Mouse (Mus musculus) embryo, embryonic 10.5 days (tissue): ENCODE measurements at regions not wholly inside any gene's neighbourhood (a gene's known extent, or its start where the extent isn't known, plus 50 kb on each side); places are given as distances from the start of the nearest gene placed in this dataset.
"Not testable (repeated sequence)": the region's sequence is repeated elsewhere in the genome, so short reads cannot be mapped to it uniquely, and the experiment has no call there.

ENCODE experiments used
- DNase-seq: peaks from one replicate; pipeline ENCODE4 v3.0.0-alpha.2; 2015; ENCODE audit warnings: low spot score

DNA sequence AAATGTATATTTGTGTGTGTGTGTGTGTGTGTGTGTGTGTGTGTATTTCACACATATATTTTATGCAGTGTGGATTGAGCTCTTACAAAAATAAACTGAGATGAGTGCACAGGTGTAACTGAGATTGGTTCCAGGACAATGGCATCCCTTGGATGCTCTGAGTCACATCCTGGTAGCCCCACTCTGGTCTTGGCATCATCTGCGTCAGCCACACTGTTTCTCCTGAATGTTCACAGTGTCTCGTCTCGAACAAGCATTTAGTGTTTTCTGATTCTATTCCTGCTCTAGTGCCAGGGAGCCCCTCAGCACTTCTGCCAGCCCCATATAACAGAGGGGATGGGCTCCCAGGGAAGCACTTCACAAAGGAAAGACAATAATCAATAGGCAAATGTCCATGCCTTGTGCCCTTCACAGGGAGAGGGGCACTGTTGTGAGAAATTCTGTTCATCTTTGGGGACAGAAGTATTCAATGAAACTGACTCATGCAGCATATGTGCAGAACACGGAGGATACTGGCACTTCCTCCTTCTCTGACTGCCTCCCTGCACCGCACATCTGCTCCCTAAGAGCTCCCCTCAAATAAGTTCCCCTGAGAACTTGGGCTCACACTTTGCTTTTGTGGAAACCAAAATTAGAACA lies 536.2 kb downstream of the Pdcd6ip start:
- no peak for DNase-seq

DNA sequence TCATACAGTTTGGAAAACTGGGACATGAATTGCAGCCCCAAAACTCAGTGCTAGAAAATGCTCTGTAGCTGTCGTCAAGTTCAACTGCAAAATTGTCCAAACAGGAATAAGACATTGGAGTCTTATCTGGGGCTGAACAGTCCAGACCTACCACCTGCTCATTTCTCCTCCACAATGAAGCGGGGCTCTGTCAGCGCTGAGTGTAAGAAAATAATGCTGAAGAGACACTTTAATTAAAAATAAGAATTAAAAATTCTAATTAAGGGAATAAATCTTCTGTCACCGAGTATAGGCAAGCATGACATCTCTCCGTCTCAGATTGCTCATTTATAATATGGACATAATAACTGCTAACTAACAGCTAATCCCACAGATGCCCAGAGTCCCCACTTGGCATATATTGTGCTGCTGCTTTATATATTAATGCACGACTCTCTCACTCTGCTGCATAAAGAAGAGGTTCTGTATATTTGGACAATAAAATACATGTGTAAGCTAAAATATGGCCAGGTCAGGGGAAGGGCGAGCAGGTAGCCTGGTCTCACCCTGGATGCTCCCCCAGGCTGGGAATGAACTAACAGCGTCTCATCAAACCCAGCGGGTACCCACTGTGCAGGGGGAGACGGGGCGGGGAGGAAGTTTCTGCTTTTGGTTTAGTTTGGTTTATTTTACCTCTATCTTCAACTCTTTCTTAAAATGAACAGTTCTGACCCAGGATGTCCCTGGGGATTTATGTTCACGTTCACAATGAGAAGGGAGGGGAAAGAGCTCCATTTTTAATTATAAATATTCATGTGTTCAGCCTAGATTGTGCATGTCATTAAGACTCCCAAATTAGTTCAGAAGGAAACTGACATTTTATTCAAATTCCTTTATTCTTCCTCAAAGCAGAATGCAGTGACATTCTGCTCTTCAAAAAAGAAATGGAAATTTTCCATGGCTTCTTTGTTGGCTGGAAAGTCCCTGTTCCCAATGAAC lies 544.9 kb downstream of the Pdcd6ip start:
- DNase-seq, result no peak

DNA sequence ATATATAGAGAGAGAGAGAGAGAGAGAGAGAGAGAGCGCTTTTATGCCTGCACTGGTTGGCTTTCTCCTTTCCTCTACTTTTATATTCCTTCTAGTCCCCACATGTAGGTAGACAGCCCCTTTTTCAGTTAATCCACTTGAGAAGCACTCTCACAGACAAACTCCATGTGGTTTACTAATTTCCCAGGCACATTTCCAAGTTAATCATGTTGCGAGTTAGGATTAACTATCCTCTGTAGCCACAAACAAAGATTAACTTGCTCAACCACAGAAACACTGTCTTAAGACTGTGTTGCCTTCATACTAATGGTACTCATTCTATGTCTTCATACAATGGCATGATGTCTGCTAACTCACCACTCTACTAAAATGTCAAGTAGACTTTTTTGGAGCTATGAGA lies 548.0 kb downstream of the Pdcd6ip start:
- DNase-seq, result no peak

DNA sequence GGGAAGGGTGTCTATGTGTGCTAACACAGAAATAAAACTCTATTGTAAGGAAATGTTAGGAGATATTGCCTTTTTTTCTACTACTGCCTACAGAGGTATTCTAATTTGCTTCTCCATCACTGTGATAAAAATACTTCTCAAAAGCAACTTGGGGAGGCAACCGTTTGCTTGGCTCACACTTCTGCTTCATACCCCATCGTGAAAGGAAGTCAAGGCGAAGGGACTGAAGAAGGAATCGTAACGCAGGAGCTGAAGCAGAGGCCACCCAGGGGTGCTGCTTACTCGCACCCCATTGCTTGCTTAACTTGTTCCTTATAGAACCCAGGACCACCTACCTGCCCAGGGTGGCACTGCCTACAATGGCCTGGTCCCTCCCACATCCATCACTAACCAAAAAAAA lies 550.0 kb downstream of the Pdcd6ip start:
- DNase-seq, result no peak

DNA sequence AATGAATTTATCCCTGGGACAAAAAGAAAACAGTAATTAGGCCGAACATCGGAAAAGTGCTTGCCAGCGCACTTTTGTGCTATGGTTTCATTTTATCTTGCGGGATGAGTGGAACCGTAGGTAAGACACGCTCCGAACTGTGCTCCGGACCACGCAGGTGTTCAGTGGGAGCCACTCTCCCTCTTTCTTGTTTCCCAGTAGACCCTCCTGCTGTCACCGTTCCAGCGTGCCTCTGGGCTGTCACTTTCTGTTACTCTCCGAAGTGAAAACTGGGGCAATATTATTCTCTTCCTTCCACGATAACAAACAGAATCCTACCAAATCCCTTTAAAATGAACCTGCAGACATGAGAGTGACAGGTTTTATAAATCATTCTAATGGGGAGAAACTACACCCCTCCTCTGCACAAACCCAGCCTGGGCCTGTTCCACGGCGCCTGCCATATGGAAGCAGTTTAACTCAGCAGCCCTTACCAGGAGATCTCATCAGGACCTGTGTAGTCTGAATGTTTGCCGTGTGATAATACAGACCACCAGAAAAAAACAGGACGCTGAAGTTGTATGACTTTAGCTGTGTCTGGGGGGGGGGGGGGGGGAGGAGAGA lies 550.5 kb downstream of the Pdcd6ip start:
- DNase-seq, result peak; percentile 23

DNA sequence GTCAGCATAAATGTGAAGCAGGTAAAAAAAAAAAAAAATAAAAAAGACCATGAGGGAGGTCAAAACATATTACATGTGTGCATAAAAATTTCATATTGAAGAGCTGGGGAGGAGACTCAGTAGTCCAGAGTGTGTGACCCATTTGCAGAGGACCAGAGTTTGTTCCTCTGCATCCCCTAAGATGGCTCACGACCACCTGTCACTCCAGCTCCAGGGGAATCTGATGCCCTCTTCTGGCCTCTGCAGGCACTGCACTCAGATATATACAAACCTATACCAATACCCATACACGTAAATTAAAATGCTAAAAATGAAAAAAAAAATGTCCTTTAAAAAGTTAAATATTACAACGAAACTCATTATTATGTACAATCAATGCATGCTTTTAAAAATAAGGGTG lies 551.4 kb downstream of the Pdcd6ip start:
- no peak for DNase-seq

DNA sequence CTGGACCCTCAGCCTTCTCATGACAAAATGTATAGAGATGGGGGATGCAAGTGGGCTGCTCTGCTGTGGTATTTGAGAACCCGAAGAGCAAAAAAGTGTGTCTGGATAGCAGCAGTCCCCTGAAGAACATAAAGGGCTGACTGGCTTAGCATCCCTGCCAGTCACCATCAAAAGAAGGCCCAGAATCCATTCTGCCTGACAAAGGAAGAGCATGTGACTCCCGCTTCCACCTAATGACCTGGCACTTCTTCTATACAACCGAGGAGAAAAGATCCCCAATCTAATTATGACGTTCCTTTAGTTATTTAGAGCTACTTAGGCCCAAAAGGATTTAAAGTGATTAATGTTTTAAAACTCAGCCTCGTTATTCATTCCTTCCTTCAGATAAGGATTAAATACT lies 559.0 kb downstream of the Pdcd6ip start:
- peak; percentile 3 for DNase-seq

DNA sequence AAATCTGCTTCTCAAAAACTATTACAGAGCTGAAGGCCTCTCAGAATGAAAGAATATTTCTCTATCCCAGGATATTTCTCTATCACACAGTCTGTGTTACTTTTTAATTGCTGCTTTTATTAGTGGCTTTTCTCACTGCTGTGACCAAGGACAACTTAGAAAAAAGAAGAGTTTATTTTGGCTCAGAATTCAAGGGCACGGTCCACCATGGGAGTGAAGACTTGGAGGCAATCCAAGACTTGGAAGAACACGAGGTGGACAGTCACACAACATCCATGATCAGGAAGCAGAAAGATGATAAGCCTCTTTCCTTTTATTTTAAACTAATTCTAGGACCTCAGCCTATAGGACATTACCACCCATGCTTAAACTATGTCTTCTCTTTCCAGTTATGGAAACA lies 561.5 kb downstream of the Pdcd6ip start:
- DNase-seq, result no peak

DNA sequence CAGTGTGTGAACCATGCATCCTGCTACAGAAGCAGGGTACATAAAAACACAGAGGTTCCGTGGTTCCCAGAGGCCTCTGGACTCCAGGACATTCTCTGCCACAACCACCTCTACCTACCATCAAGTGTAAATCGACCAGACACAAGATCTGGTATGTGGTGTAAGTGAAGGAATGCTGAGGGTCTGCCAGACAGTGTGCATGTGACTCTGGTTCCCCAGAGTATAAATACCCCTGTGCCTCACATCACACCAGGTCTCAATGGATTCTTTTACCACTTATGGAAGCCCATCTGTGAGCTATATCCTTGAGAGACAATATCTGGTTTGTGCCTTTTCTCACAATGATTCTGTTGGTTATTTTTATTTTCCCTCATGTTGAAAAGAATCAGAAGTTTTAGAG lies 563.0 kb downstream of the Pdcd6ip start:
- no peak for DNase-seq

DNA sequence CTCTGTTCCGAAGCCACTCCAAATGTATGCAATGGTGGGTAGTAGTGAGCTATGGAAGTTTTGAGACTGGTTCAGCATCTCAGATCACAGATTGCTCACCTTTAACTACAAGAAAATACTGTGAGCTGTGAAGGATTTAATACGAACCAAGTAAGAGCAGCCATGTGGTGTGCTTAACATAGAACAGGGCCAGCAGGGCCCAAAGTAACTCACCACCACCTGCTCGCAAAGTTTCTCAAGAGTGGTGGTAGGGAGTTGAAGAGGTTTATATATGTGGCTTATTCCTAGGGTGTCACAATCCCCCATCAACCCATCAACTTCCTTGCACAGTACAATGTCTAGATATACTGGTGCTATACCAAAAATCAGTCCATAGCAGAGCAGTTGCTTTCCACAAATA lies 573.4 kb downstream of the Pdcd6ip start:
- no peak for DNase-seq

DNA sequence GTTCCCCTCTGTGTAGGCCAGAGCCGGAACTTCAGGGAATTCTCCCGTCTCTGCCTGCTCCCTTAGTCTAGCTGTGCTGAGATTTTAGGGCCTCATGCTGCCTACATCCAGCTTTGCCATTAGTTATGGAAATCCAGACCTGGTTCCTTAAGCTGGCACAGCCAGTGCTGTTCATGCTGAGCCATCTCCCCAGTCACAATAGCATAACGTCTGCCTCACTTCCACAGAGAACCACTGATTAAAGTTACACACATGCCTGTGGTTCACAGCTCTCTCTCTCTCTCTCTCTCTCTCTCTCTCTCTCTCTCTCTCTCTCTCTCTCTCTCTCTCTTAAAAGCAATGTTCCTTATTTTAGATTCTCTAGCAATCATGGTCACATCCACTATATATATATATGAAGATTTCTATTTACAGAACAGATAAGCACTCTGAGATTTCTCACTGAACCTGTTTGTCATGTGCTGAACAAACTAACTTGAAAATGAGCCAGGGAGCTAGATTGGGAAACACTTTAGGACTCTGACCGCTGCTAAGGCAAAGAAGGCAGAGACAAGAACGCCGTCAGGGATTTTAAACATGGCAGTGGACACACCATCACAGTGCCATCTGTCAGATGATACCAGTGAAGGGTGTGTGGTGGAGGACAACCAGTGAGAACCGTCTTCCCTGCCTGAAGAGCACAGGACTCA lies 584.9 kb downstream of the Pdcd6ip start:
- DNase-seq, result no peak

DNA sequence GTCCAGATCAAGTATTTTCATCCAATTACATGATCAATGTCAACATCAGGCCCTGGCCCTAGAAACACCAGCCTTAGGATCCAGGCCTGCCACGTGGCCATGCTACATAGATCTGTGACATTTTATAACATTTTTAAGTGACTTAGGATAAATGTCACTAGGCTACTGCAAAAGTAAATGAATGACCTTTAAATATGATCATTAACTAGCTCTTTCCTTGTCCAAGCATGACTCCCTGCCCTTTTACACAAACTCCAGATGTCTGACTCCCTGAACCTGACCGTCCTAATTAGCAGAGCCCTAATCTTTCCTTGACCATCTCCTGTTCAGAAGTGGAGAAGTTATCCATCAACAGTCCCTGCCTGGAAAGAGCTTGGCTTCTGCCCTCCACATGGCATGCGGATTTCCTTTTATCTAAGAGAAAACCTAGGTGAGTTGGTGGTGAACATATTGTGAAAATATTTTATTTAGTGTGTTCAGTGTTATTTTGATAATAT lies 585.8 kb downstream of the Pdcd6ip start:
- no peak for DNase-seq

DNA sequence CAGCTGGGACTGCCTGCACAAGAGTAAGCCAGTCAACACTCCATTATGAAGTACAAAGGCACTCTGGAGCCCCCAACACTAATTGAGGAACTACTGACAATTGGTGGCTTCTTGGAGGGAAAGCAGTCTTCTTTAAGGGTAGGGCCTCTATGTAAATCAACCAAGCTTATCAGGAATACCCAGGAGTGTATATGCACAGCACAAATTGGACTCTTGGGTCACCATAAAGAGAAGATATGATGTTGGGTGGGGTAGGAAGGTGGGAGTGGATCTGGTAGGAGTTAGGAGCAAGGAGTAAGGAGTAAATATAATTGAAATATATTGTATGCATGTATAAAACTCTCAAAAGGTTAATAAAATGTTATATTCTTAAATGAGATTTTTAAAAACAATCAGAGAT lies 587.7 kb downstream of the Pdcd6ip start:
- DNase-seq, result no peak

DNA sequence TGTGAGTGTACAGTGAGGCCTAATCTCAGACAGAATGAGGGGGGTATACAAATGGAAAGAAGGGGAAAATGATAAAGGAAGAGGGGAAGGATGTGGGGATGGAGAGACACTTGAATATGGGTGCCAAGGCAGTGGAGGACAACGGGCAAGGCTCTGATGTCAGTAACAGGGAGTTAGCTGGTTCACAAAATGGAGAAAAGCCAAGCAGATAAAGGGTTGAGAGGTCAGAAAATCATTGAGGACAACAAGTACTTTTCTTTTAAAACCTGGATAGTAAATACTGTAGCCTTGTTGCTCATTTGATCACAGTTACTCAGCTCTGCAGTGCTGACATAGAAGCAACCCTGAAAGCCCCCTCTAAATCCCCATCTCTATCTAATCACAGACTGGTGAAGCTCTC lies 588.3 kb downstream of the Pdcd6ip start:
- DNase-seq, result no peak

DNA sequence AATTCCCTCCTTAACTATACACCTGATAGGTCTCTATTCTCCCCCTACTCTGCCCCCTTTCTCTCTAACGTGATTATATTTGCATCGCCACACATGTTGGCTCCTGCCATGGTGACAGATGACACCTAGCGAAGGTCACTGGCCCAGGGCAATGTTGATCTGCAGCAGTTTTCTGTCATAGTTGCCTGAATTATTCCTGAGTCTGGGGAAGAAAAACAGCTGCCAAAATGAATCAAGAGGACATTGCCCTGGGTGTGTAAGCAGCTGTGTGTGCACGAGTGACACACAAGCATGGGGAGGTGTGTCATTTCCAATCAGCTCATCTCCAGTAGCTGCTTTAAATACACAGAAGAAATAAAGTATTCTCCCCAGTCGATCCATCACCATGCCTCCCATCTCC lies 592.5 kb downstream of the Pdcd6ip start:
- peak; percentile 20 for DNase-seq

DNA sequence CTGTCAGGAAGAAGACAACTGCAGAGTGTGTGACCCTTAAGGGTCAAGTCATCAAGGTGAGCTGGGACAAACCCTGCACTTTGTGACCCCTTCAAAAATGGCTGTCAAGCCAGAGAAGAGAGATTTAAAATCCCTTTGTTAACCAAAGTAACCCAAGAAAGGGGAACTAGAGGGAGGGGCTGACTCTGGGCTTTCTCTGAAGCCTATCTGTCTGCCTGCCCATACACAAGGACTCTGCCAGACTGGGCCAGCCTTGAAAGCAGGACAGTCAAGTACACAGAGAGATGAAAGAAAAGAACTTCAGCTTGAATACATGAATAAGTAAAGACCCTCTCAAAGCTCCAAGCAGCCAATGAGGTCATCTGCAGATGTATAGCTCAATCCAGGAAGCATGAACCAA lies 595.3 kb downstream of the Pdcd6ip start:
- peak; percentile 3 for DNase-seq

DNA sequence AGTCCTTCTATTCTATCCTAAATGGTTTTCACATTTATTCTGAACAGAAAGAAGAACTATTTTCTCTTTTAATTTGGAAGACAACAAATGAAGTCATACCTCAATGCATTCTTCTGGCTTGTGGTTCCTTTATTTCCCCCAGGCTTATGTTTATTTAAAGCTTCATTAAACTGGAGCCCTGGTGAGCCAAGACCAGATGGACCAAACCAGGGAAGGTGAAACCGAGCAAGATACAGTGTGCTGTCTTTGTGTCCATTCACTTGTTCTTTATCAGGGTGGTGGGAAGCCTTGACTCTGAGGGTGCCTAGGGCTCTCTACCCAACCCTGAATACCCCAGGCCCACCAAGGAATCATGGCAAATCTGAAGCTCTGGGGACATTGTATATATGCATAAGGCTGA lies 606.3 kb downstream of the Pdcd6ip start:
- DNase-seq, result no peak

DNA sequence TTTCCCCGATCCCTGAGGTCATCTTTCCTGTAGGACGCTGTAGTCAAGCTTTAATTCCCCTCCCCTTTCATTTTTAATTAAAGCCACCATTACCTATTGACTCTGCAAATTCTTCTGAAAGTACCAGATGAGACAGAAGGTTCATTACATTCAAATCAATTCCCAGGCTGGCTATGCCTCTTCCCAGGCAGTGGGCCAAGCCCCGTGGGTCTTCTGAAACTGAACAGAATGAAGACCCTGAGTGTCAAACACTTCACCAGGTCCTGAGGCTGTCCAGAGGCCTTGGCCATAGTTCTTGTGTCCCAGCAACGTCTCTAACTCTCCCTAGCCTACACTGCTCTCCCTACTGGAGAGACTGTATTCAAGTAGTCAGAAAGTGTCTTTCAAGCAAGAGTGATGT lies 607.4 kb downstream of the Pdcd6ip start:
- DNase-seq, result no peak

DNA sequence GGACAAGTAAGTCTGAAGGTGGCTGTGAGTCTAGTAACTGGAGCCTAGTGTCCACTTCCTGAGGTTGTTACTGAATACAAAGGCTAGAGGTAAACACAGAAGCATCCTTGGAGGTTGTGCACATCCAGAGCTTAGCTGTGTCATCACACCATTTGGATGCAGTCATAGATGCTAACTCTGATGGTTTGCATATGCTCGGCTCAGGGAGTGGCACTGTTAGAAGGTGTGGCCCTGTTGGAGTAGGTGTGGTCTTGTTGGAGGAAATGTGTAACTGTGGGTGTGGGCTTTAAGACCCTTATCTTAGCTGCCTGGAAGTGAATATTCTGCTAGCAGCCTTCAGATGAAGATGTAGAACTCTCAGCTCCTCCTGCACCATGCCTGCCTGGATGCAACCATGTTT lies 612.6 kb downstream of the Pdcd6ip start:
- not testable (repeated sequence) for DNase-seq

DNA sequence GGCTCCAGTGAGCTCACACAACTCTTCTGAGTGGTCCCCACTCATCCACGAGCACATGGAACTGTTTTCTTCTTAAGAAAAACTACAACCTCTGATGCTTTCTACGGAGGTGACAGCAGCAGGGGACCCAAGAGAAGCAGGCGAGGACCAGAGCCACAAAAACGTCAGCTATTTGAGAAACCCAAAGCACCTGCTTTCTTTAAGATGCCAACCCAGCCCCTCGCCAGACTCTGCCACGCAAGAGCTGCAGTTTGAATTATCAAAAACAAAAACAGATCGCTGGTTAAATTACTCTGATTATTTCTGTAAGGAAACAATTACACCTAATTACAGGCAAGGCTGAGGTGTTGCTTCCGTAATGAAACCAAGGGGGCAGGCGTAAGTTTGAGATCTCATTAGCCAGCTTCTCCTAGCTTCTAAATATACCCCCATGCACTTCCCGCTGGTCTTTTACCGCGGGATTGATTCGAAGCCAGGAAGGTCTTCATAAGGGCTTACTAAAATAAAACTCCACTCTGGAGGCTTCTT lies 614.1 kb downstream of the Pdcd6ip start:
- DNase-seq, result no peak

DNA sequence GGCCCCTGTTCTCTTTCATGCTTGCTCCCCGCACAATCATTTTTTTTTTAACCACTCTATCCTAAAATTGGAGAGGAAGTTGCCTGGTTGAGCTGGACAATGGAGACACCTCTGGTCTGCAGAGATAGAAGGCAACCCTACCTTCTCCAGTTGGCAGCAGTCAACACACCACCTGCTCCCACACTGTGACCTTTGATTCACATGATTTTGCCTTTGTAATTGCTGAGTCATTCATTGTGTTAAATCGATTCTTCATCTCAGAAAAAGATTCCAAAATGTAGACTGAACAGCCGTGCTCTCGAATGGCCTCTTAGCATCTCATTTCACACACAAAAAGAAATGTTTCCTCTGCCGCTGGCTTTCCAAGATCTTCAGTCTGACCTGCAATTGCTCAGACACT lies 616.2 kb downstream of the Pdcd6ip start:
- no peak for DNase-seq

DNA sequence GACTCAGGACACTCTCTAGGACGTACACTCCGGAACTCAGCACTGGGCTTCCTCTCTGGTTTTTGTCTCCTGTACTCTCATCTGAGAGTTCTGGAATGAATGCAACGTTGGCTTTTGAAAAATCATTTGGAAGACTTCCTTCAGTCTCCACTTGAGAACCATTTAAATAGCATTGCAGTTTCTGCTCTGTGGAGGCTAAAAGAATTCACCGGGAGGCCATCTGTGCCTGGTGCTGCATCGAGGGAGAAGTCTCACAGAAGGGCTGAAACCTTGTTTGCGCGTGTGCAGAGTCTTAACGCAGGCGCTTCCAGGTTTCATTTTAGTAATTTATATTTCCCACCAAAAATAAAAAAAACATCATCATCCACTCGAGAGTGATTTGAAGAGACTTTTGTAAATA lies 620.3 kb downstream of the Pdcd6ip start:
- DNase-seq, result no peak
